Mouse (Mus musculus) bone marrow macrophage, adult 2 months (primary cell): ENCODE results near the gene Gpr152. TPM values are rescaled to one million over a fixed set of nuclear protein-coding genes. Genes with fewer than 3 reads are reported as not detected.

ENCODE experiments used
- H3K27ac ChIP-seq: 2 replicates; pipeline ENCODE4 v1.5.1; 2012; ENCODE audit warnings: low read depth, low read length; ENCODE audit not compliant: insufficient read depth
- H3K4me1 ChIP-seq: 2 replicates; pipeline ENCODE4 v1.6.1; 2012; ENCODE audit warnings: low read length; ENCODE audit not compliant: control insufficient read depth, insufficient read depth
- H3K4me3 ChIP-seq: 2 replicates; pipeline ENCODE4 v1.5.1; 2012; ENCODE audit warnings: mild to moderate bottlenecking, low read length, moderate library complexity; ENCODE audit not compliant: insufficient read depth
- CTCF ChIP-seq: IDR thresholded peaks from 2 replicates; pipeline ENCODE4 v1.5.1; 2012; ENCODE audit warnings: low read depth, mild to moderate bottlenecking, low read length, moderate library complexity
- POLR2A ChIP-seq: IDR thresholded peaks from 2 replicates; pipeline ENCODE4 v1.6.1; 2012; ENCODE audit warnings: mild to moderate bottlenecking, low read depth, low read length, borderline replicate concordance
- polyA plus RNA-seq: library from polyadenylated mRNA; stranded (reverse); fragments of >200 nt; gene quantifications from 2 replicates; pipeline ENCODE4 v1.2.4, GENCODE M21; 2012; ENCODE audit not compliant: missing spikeins, insufficient read depth, insufficient read length

Gpr152 gene
- polyA plus RNA-seq, 1 experiment: not detected

DNA sequence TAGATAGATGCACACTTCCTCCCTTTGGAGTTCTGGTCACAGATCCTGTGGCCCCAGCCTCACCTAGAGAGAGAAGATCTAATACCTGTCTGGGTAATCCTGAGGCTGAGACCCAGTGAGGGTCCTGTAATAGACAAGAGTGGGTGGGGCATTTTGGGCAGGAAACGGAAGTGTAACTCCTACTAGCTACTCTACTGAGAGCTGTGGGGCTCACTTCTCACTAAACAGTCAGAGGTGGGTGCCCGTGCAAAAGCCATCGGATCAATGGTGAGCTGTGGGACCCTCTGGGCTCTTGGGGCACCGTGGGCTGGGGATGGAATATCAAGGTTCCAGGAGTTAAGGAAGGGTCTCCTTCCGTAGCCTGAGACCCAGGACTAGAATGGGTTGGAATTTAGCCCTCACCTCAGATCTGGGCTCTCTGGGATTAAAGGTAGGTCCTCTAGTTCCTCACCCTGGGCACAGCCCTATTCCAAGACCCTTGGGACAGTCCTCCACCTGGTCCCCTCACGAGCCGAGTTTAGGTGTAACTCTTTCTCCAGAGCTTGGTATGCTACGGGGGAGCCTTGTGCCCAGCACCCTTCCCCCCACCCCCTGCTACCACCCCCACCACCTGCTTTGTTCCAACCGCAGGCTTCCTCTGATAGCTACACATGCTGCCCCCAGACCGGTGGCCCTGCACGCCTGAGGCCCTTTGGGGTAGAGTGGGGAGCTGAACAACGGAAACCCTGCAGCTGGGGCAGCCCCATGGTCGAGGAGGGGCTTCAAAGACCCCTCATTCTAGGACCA, 15.0 kb downstream of the Gpr152 start:
- no peak overlapping the region for H3K27ac ChIP-seq
- TF ChIP-seq POLR2A: no peak
- TF ChIP-seq CTCF: no peak
- peaks cover 7% of the 10 kb centered on the region for H3K4me1 ChIP-seq
- H3K4me3 ChIP-seq: no peak overlapping the region

DNA sequence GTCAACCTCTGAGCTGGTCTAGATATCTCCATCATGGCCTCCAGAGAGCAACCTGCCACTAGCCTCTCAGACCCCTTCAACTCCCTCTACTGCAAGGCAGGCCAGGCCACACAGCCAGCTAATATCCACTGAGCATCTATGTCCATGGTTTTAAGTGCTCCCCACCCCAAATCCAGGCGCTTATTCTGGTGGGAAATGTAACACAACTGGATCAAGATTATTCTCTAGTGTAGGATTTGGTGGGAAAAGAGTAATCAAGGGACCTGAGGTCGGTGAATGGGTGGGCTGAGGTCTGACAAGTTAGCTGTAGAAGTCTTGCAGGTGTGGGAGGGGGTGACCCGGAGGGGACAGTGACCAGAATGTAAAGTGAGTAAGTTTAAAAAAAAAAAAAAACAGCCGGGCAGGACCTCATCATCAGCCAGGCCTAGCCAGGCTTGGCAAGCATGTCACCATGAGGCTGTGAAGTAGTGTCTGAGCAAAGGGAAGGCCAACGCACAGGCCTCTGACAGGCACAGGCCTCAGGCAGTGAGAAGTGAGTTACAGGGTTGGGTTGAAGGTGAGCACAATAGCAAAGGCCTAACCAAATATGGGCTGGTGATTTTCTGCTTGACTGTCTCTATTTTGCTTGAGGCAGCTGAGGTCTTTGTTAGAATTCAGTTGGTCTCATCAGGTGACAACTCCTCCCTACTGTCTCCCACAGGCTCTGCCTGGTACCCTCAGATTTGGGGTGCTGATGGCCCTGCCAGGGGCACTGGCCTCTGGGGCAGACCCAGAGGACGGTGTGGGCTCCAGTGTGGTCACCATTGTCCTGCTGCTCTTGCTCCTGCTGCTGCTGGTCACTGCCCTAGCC, 15.9 kb downstream of the Gpr152 start:
- H3K4me3 ChIP-seq: no peak overlapping the region
- H3K4me1 ChIP-seq: no peaks in the 10 kb centered on the region
- H3K27ac ChIP-seq: no peak overlapping the region
- TF ChIP-seq CTCF: no peak
- TF ChIP-seq POLR2A: no peak

DNA sequence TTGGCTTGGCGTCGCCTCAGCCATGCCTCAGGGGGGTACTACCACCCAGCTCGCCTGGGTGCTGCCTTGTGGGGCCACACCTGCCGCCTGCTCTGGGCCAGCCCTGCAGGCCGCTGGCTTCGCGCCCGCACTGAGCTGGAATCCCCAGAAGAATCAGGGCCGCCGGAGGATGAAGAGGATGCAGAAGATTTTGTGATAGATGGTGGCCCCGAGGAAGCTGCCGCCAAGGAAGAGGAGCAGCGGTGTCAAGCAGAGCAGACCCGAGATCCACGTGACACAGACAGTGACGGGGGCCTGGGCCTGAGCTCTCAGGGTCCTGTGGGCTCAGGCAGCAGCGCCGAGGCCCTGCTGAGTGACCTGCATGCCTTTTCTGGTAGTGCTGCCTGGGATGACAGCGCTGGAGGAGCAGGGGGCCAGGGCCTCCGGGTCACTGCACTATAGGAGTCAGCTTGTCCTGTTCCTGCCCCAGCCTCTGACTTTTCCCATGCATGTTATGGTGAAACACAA, 16.5 kb downstream of the Gpr152 start:
- Histone ChIP-seq H3K27ac (no peak overlapping the region), H3K4me3 (no peak overlapping the region)
- no peak for TF ChIP-seq CTCF
- TF ChIP-seq POLR2A: no peak

DNA sequence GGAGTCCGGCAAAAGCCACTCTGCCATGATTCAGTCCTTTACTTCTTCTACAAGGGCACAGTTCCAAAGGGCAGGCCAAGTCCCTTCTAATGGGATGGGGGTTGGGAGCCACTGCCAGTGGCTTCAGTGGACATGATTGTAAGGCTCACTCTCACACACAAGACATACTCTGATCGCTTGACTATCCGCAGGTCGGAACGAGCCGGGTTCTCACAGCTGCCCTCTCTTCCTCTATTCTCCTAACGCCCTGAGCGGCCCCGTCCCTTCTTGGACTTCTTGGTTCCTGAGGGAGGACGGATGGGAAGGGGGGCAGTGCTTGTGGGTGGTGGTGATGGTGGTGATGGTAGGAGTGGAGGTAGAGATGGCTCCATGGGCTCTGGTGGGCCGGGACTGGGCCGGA, 17.2 kb downstream of the Gpr152 start:
- no peak overlapping the region for H3K27ac ChIP-seq
- TF ChIP-seq POLR2A (no peak), CTCF (no peak)
- H3K4me3 ChIP-seq: no peak overlapping the region
- H3K4me1 ChIP-seq: no peaks in the 10 kb centered on the region

More for the DNA sequence above, 16.5 kb downstream of the Gpr152 start:
- H3K4me1 ChIP-seq: no peaks in the 10 kb centered on the region

DNA sequence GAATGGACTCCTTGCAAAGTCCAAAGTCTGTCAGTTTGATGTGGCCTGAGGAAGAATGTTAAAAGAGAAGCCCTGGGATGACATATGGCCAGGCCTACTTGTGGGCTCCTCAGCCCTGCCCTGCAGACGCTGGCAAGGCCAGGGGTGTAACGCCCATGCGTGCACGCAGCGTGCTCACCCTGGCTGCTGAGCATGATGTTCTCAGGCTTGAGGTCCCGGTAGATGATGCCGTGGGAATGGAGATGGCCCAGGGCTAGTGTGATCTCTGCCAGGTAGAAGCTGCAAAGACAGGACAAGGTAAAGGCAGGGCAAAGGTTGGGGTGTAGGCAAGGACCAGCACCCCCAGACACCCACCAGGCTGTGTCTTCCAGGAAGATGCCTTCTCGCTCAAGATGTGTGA, 19.5 kb downstream of the Gpr152 start:
- TF ChIP-seq POLR2A (no peak), CTCF (no peak)
- peaks cover 7% of the 10 kb centered on the region for H3K4me1 ChIP-seq
- no peak overlapping the region for H3K27ac ChIP-seq
- no peak overlapping the region for H3K4me3 ChIP-seq

DNA sequence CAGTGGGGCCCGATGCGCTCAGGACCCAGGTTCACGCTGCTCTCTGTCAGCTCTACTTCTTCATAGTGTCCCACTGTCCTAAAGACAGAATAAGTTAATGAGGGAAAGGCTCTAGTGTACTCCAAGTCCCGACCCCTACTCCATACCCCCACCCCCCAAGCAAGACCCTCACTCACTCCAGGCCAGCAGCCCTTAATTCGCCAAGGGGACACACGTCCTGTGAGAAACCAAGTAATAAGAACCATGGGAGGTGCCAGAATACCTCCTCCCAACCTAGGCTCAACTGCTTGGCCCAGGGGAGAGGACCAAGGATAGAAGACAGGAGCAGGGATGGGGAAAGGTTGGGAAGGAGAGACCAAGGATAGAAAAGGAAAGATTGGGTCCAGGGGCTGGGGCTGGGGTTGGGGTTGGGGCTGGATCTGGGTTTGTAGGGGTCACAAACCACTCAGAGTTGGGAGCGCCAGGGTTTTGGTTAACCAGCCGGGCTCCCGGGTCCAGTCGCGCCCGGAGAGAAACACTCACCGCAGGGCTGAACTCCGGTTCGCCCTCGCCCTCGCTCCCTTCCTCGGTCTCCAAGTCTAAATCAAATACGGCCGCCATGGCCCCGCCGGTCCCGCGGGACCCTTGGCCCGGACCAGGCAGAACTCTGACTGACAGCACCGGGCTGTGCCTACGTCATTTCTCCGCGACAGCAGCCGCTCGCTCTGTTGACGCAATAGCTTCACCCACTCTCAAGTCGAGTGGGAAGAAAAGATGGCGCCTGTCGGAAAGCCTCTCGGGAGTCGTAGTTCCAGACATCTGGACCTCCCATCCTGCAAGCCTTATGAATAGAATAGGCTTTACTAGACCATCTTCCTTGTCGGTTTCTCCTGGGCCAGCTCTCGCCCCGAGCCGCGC, 23.3 kb downstream of the Gpr152 start, which contains the start of gene Rps6kb2:
TSS of gene Rps6kb2 (minus strand) at position 709 of the 897 bp plus-strand sequence.
- TF ChIP-seq POLR2A (no peak), CTCF (no peak)
- peak within 1 kb of the TSS; percentile 85 for H3K27ac ChIP-seq
- peak within 1 kb of the TSS; percentile 70 for H3K4me3 ChIP-seq
- peaks cover 19% of the 10 kb centered on the region for H3K4me1 ChIP-seq

DNA sequence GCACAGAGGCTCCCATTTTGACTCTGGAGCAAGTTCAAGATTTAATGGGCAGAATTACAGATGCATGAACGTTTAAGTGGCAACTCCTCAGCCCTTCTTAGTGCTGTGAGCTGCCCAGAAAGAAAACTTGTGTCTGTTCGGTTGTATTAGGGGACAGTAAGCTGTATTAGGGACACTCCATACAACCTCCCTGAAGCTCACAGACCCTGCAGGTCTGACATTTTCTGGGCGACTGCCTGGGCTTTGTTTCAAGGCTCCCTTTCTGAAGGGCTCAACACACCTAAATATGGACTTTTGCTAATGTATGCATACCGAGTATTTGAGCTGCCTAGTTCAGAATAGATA, 23.9 kb downstream of the Gpr152 start:
- H3K27ac ChIP-seq: peak overlapping the region; percentile 12; the same call in 1 of the 2 replicates
- peaks cover 19% of the 10 kb centered on the region for H3K4me1 ChIP-seq
- peak overlapping the region; percentile 70 for H3K4me3 ChIP-seq
- TF ChIP-seq CTCF: no peak
- no peak for TF ChIP-seq POLR2A

DNA sequence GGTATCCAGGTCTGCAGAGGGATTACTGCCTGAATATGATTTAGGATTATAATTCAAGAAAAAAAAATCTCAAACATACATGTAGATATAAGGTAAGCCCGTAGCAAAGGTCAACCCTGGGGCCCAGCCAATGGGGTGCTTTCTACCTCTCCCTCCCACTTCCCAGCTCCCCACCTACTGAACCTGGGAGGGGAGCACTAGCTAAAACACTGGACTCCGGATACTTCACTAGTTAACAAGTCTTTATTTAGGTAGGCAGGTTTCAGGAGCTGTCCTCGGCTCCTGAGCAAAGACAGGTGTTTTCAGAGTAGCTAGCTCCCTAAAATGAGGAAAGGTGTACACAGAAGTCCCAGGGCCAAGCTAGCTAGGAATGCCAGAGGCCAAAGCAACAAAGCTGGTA, 24.5 kb downstream of the Gpr152 start:
- Histone ChIP-seq H3K4me3 (no peak overlapping the region), H3K27ac (peak overlapping the region; percentile 85), H3K4me1 (peaks cover 19% of the 10 kb centered on the region)
- TF ChIP-seq CTCF: no peak
- TF ChIP-seq POLR2A: no peak

DNA sequence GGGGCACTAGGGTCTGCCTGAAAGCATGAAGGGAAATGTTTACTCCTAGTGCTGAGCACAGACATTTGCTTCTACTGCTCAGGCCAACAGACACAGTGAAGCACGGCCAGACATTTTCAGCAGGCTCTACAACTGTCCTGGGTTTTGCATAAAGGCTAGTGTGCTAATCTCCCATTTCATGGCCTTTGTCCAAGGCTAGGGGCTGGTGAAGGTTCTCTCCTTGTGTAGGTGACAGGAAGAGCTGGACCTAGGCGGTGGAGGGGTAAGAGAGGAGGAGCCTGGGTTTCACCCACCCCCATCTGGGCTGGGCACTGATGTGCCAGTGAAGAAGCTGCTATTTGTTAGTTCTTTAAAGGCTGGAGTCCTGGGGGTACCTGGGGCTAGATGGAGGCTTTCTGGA, 25.1 kb downstream of the Gpr152 start:
- TF ChIP-seq CTCF: no peak
- TF ChIP-seq POLR2A: no peak
- no peak overlapping the region for H3K4me3 ChIP-seq
- H3K4me1 ChIP-seq: peaks cover 20% of the 10 kb centered on the region
- peak overlapping the region; percentile 85 for H3K27ac ChIP-seq
